ENCODE assay signal across 17 mouse cellular contexts in genomic region chr8:115189836-115190235, GRCm38 (mm10).
DNase-seq lines count a peak whose midpoint lies in the region; ATAC-seq and TF ChIP-seq lines count a peak whose summit lies in the region.
"Had no signal": no experiment of that assay in that cellular context is flagged by ENCODE, and none has a peak within 500 bp of the region (broad histone marks: within the 10 kb centered on the region; RNA-seq: fewer than 3 reads in every experiment).

No protein-coding gene starts in this region.

- H3K27ac ChIP-seq in liver, adult 2 months (replicated peaks; ENCODE audit: insufficient read depth, low read depth, low read length), result no peak overlapping the region
- H3K27ac ChIP-seq in liver, embryonic 12.5 days, result no peak overlapping the region
- no peak overlapping the region for H3K27ac ChIP-seq in hindbrain, embryonic 11.5 days (ENCODE audit: low read depth, low read length)
- H3K27ac ChIP-seq: hindbrain, embryonic 13.5 days; kidney, postnatal 0 days; limb, embryonic 15.5 days; neural tube, embryonic 12.5 days had no signal

- WGBS in liver, adult 2 months, result 81% methylated on average over 11 of the region's 11 CpGs
- WGBS in liver, embryonic 12.5 days (ENCODE audit: insufficient replicate concordance), result 46% methylated on average over 11 of the region's 11 CpGs
- 81% methylated on average over 11 of the region's 11 CpGs for WGBS in hindbrain, embryonic 11.5 days

- H3K4me3 ChIP-seq in liver, adult 2 months (ENCODE audit: insufficient read depth, low read depth, low read length), result no peak overlapping the region
- H3K4me3 ChIP-seq in liver, embryonic 12.5 days, result no peak overlapping the region
- no peak overlapping the region for H3K4me3 ChIP-seq in hindbrain, embryonic 11.5 days (ENCODE audit: low read depth, low read length)
- H3K4me3 ChIP-seq: heart, embryonic 12.5 days; hindbrain, embryonic 13.5 days; limb, embryonic 15.5 days; neural tube, embryonic 12.5 days had no signal

- H3K27me3 ChIP-seq in liver, adult 2 months (ENCODE audit: control insufficient read depth, insufficient read depth, low read length), result no peaks in the 10 kb centered on the region
- no peaks in the 10 kb centered on the region for H3K27me3 ChIP-seq in liver, embryonic 12.5 days (replicated peaks)
- H3K27me3 ChIP-seq in hindbrain, embryonic 11.5 days (ENCODE audit: control insufficient read depth, insufficient read depth, low read length), result no peaks in the 10 kb centered on the region
- H3K27me3 ChIP-seq: heart, embryonic 12.5 days; neural tube, embryonic 12.5 days; Patski had no signal

- no peak for TF ChIP-seq CTCF in liver, adult 2 months (IDR thresholded peaks at IDR 0.05; ENCODE audit: low read depth, low read length)

- no peaks in the 10 kb centered on the region for H3K36me3 ChIP-seq in liver, adult 2 months (ENCODE audit: control insufficient read depth, insufficient read depth, low read length)
- H3K36me3 ChIP-seq in liver, embryonic 12.5 days, result no peaks in the 10 kb centered on the region
- no peaks in the 10 kb centered on the region for H3K36me3 ChIP-seq in hindbrain, embryonic 11.5 days (ENCODE audit: control insufficient read depth, insufficient read depth, low read length)
- H3K36me3 ChIP-seq: heart, embryonic 12.5 days; hindbrain, embryonic 13.5 days; limb, embryonic 15.5 days; neural tube, embryonic 12.5 days had no signal

- ATAC-seq in liver, embryonic 12.5 days, result no peak
- ATAC-seq in activated CD4-positive, CD25-positive, alpha-beta regulatory T cell, adult 4 months, result peak; percentile 81
- peak; percentile 58; the same call in 1 of the 2 replicates for ATAC-seq in monocyte, adult 5-6 weeks (replicated peaks; ENCODE audit: insufficient number of reproducible peaks, low FRiP score, low TSS enrichment, poor library complexity, severe bottlenecking)
- no peak for ATAC-seq in hindbrain, embryonic 11.5 days (ENCODE audit: low FRiP score)
- ATAC-seq: Patski had no signal

- no peaks in the 10 kb centered on the region for H3K9me3 ChIP-seq in liver, embryonic 12.5 days (replicated peaks)
- H3K9me3 ChIP-seq in hindbrain, embryonic 11.5 days (ENCODE audit: control insufficient read depth, low read length), result no peaks in the 10 kb centered on the region
- H3K9me3 ChIP-seq: heart, embryonic 12.5 days; hindbrain, embryonic 13.5 days; limb, embryonic 15.5 days; neural tube, embryonic 12.5 days had no signal

- no peaks in the 10 kb centered on the region for H3K79me2 ChIP-seq in liver, adult 2 months (ENCODE audit: control insufficient read depth, insufficient read depth, low read length)

- no peaks in the 10 kb centered on the region for H3K4me1 ChIP-seq in liver, adult 2 months (ENCODE audit: control insufficient read depth, insufficient read depth, low read length)
- H3K4me1 ChIP-seq in liver, embryonic 12.5 days, result peaks cover 4% of the 10 kb centered on the region; the same call in 1 of the 2 replicates
- H3K4me1 ChIP-seq in hindbrain, embryonic 11.5 days (replicated peaks; ENCODE audit: control insufficient read depth, insufficient read depth, low read length), result no peaks in the 10 kb centered on the region

- no peak overlapping the region for H3K4me2 ChIP-seq in liver, embryonic 12.5 days
- H3K4me2 ChIP-seq in hindbrain, embryonic 11.5 days (replicated peaks; ENCODE audit: low read depth, low read length), result no peak overlapping the region
- H3K4me2 ChIP-seq: heart, embryonic 12.5 days; hindbrain, embryonic 13.5 days; limb, embryonic 15.5 days; neural tube, embryonic 12.5 days had no signal

- no peak overlapping the region for H3K9ac ChIP-seq in liver, adult 2 months (ENCODE audit: low read depth, low read length)
- H3K9ac ChIP-seq in liver, embryonic 12.5 days, result no peak overlapping the region
- no peak overlapping the region for H3K9ac ChIP-seq in hindbrain, embryonic 11.5 days (ENCODE audit: low read depth, low read length)
- H3K9ac ChIP-seq: heart, embryonic 12.5 days; hindbrain, embryonic 13.5 days; limb, embryonic 15.5 days; neural tube, embryonic 12.5 days had no signal

- peak; percentile 7 for DNase-seq in liver, adult 2 months (ENCODE audit: extremely low read depth, low read depth, low spot score)
- peak; percentile 85 for DNase-seq in thymus, postnatal 14 days
- DNase-seq in kidney, postnatal 36 days, result no peak
- no peak for DNase-seq in hindbrain, embryonic 11.5 days (ENCODE audit: low spot score)
- no peak for DNase-seq in frontal cortex, postnatal 10 days (ENCODE audit: low spot score in 2 of 2)
- DNase-seq: adrenal gland, postnatal 10 days; layer of hippocampus, postnatal 36 days; retina, postnatal 1 day had no signal

- no peak for TF ChIP-seq POLR2A in liver, adult 2 months (IDR thresholded peaks at IDR 0.05; ENCODE audit: extremely low read depth, insufficient read depth, low read length)

Comparison
In these comparisons a context has a peak if more than half of its experiments do, and no peak if none do; other contexts are left out.
1. DNase-seq: peak in liver, adult 2 months (single experiment) and thymus, postnatal 14 days (single experiment); none in kidney, postnatal 36 days (0 of 2), hindbrain, embryonic 11.5 days (single experiment) and frontal cortex, postnatal 10 days (0 of 2).
2. ATAC-seq: peak in activated CD4-positive, CD25-positive, alpha-beta regulatory T cell, adult 4 months (single experiment) and monocyte, adult 5-6 weeks (single experiment); none in liver, embryonic 12.5 days (single experiment) and hindbrain, embryonic 11.5 days (single experiment).